Mouse (Mus musculus) 416B (cell line): ENCODE measurements around the gene Dusp18.
A peak's percentile ranks its signal among the peaks of the same experiment; 100 is the strongest.

Source experiments
- DNase-seq: peaks from one replicate; pipeline ENCODE4 v3.0.0; 2011; ENCODE audit warnings: low read depth

Dusp18 gene

DNA sequence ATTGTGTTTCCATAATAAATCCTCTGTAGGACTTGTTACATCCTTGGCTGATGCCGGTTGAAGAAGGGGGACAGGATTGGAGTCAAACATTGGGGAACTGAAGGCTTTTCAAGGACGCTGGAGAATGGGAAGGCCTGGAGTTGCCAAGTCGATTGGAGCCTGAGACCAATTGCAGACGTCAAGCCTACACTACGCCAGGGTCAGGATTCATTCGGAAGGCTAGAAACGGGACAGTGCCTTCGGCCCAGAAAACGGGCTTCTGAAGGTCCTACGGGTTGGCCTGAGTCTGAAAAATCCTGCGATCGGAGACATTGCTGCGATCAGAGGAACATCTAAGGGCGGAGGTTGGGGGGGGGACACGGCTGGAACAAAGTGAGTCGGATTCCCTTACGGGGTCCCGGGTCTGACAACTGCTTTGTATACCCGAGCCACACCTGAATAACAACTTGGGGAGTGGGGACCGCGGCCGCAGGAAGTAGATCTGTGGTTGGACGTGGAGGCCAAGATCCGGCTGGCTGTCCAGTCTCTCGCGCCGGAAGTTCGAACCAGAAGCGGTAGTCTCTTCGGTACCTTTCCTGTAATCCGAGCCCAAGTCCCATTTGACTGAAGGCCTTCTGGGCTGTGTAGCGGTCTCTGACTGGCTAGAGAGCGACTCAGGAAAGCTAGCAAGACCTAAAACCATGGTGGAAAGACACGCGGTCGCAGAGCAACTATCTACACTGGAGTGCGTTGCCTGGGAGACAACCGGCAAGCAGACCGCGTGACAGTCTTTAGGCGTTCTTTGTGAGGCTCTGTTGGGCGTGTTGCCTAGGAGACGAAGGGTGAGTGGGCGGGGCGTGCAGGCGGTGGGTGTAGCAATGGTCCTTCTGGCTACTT lies at the start of gene Dusp18, which contains the start of gene 4921536K21Rik:
Gene Dusp18 (plus strand): TSS at position 835 of the 876 bp plus-strand sequence.
Gene 4921536K21Rik (minus strand): TSS at position 693 of the 876 bp plus-strand sequence.
- DNase-seq, result no peak

DNA sequence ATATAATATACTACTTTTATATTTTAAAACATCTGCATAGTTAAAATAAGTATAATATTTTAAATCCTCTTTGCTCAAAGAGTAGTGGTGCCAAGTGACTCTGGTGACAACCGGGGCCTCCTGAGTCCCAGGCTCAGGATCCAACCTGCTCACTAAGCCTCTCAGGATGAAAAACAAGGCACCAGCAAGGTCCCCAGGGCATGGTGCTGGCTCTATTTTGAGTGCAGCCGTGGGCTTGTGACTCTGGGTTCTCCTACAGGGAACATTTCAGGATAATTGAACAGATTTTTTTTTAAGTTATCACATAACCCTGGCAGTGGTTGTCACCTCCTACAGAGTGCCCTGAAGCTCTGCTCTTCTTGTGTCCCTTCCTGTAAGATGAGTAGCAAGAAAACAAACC lies 48.7 kb upstream of the Dusp18 start:
- no peak for DNase-seq

DNA sequence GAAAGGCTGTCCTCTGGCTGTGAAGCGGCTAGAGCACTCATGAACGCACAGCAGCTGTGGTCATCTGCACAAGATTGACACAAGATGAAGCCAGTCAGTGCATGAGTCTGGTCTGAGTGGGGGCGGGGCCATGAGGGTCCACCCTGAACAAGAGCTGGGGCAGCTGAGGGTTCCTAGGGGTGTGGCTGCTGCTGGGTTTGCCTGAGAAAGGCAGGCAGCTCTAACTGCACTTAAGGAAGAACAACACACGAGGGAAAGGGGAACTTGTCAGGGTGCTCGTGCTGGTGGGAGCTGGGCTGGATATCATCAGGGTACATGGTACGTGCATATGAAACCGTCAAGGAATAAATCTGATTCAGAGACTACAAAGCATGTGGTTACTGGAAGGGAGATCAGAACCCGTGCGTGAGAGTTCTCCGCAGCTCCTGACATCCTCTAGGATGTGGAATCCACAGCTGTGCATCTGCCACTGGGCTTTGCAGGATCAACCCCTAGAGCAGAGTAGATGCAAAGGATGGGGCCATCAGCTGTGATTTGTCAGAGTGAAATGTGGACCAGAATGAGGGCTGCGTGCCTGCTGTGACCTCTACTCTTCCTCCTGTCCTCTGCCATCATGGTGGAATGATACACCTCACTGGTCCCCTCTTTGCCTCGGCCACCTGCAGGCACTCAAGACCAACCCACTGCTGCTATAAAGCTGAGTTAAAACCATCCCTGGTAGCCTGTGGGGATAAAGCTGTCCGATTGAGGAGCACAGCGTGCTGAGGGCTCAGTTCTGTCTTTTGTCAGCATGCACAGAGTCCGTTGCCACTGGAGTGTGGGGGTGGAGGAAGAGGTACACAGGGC lies 45.3 kb upstream of the Dusp18 start:
- DNase-seq, result no peak

DNA sequence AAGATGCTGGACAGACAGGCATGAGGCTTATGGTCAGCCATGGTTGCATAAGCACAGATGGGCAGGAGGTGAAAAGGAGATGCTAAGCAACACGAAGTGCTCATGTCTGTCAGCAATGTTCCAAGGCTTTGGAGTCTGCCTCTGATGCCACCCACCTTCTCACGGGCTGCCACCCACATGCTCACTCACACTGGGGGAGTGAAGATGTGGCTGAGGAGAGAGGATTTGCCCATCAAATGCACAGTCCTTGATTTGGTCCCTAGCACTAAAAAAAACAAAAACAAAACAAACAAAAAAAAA lies 44.8 kb upstream of the Dusp18 start:
- no peak for DNase-seq

DNA sequence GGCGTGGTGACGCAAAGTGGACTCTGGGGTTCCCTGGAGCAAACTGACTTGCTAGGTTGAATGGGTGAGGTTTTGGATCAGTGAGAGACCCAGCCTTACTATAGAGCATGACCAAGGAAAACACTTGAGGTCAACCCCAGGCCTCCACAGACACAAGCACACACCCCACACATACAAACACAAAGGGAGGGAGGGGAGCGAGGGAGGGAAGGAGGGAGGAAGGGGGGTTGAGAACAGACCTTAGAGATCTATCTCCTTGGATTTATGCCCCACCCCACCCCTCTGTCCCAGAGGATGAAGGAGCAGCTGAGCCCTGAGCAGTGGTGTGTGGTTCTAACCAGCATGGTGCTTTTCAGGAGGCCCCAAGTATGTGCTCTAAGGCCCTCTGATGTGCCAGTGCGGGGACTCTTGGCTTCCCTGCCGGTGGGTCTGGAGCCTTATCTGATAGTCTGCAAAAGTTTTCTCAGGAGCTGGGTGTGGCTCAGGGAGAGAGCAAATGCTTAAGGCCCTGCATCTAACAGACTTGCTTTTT lies 44.2 kb upstream of the Dusp18 start:
- DNase-seq, result no peak

DNA sequence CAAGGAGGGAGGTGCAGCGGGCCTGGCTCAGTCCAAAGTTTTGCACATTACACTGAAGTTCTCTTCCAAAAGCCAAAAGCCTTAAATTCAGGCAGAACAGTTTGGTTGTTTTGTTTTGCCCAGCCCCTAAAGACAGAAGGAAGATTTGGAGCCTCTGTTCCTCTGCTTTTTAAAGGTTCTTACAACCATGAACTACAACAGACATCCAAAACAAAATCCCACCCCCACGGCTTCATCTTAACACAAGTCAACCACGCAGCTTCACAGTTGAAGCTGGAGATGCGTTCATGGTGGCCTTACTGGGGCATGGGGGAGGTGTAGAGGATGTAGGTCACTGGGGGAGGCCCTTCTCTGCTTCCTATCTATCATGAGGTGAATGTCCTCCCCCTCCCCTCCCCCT lies 43.2 kb upstream of the Dusp18 start:
- DNase-seq, result no peak

DNA sequence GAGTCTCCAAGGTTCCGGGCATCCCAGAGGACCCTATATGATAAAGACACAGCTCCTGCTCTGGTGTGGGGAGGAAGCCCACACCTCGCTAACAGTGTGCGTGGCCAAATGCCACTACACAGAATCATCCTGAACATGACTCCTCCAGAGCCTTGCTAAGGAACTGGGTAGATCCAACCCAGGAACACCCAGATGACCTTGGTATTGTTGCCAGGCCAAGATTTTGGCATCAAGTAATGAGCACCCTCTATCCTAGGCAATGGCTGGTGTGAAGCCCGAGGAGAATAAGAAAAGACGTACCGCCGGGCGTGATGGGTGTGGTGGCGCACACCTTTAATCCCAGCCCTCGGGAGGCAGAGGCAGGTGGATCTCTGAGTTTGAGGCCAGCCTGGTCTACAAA lies 42.0 kb upstream of the Dusp18 start:
- no peak for DNase-seq

DNA sequence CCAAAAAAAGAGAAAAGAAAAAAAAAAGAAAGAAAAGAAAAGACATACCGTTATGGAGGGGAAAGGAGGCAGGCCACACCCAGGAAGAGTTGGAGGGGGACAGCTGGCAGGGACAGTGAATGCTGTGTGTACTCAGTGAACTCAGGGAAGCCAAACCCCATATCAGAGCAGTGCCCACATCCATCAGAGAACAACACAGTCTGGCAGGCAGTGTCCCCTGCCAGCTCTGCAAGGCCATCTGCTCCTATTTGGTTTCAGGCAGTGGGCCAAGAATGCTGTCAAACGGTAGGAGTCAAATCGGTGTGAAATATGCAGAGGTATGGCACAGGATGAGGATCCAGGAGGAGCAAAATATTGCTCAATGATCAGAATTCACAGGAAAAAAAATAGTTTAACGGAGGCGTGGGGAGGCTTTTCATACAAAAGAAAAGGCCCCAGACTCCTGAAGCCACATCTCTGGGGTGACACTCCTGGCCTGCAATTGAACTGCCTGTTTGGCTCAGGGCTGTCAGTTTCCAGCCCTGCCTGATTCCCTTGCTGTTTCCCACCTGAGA lies 41.5 kb upstream of the Dusp18 start:
- peak; percentile 67 for DNase-seq

DNA sequence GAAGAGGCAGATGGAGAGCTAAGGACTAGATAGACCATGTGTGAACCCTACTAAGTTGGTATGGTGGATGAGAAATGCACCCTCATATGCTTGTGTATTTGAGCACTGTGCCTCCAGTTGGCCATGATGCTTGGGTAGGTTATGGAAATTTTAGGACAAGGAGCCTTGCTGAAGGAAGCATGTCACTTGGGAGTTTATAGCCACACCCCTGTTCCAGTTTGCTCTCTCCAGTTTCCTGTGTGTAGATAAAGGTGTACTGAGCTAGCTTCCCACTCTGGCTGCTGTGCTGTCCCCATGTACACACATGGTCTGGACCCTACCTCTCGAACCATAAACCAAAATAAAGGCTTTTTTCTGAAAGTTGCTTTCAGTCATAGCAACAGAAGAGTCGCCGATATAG lies 40.9 kb upstream of the Dusp18 start:
- no peak for DNase-seq

DNA sequence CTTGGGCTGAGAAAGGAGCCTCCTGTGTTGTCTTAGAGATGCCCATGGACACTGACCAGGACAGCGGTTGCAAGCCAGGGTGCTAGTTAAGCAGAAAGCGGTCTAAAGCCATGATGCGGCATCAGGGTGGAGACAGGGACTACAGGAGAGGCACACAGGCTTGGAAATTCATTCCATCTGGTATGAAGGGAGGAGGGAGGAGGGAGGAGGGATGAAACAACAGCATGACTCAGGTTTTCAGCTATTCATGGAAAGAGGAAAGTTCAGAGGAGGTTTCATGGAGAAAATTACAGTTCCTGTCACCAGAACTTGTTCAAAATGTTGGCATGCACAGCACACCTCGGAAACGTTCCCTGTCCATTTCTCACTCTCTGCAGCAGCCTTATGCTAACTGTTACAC lies 39.2 kb upstream of the Dusp18 start:
- no peak for DNase-seq

DNA sequence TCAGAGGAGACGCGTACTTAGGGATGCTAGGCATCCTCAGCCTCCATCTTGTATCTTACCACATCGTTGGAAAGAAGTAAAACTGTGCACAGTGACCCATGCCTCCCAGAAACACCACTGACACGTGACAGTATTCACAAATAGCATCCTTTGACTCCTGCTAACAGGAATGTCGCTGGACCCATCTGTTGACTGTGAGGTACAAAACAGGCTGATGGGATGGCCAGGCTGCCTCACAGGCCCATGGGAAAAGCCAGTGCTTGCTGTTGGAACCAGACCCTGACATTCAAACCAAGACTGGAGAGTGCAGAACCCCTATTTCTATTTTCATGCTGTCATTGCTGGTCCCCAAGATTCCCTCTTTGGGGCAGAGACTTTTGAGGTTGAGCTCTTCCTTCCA lies 37.1 kb upstream of the Dusp18 start:
- no peak for DNase-seq

DNA sequence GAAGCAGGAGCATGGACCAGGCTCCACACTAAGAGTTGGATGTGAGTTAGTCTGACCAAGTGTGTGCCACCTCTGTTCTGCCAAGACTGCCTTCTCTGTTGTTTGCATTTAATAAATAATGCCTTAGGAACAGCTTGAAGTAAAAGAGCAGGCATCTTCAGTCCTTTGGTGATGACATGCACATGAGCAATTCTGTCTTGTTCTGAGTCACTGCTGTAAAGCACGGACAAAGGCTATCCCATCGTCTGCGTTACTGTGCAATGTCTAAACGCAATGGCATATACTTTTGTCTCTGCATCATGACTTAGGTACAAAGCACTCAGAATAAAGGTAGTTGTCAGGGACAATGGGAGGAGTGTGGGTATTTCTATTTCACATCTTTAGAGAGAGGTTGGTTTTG lies 35.3 kb upstream of the Dusp18 start:
- DNase-seq, result no peak

DNA sequence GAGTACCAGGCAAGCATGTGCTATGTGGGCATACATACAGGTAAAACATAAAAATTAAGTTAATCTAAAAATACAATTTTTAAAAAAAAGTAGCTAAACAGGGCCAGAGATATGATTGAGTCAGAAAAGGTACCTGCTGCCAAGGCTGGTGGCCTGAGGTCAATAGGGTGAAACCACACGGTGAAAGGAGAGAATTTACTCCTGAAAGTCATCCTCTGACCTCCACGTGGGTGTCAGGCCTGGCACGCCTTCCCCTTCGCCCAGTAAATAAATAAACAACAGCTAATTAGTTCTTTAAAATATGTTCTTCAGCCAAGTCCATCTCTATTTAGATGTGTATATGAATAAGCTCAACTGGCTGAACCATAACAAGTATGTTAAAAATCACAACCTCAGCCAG lies 34.7 kb upstream of the Dusp18 start:
- DNase-seq, result no peak

DNA sequence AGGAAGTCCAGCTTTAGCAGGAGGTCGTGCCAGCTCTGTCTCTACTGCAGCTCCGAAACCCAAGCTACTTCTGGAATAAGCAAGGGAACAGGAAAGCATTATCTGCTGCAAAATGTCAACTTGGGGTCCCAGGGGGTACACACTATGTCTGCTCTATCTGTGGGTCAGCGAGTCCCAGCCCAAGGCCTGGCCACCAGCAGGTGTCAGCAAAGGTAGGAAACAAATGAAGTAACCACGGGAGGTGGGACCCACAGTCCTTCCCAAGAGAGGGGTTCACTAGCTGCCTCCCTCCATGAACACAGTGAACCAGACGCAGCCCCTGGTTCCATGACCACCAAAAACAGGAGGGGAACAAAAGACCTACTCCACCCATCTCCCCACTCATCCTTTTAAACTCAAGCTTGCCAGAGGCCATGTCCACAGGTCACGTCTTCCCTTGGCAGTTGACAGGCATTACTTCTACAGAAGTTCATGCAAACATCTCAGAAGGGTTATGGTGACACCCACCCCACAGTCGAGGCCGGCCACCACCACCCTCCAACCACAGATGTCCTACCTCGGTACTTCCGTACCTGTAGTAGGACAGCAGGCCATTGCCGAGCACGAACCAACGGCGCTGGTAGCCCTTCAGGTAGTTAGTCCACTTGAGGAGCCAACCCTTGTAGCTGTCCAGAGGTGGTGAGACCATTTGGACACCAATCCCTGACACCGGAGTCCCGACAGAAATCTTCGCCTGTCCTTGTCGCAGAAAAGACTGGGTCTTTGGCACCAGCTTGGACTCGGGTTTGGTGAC lies 32.2 kb upstream of the Dusp18 start:
- no peak for DNase-seq

DNA sequence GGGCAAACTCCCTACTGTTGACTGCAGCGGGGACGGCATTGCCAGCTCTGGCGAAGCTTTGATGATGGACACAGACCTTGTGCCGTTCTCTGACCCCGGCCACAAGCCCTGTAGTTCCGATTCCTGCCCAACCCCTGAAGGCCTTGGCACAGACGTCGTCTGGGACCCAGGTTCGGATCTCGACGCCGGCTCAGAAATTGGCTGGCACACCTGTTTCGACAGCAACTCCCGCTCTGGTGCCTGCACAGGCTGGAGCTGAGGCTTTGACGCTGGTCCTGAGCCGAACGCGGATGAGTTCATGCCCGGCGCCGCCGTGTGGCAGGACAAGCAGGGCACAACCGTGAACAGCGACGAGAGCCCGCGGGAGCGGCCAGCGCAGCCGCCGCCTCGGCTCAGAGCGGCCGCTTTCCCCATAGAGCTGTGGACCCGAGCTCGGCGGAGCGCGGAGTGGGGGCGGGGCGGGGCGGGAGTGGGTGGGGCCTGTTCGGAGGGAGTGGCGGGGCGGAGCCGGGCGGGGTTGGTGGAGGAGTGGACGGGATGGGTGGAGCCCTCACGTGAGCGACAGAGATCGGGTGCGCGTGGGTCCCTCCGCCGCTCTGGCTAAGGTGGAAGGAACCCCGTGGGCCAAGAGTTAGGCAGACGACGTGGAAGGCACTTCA lies 31.5 kb upstream of the Dusp18 start, which contains the start of gene Osbp2:
Gene Osbp2 (minus strand): TSS at position 450 of the 659 bp plus-strand sequence.
- no peak for DNase-seq

DNA sequence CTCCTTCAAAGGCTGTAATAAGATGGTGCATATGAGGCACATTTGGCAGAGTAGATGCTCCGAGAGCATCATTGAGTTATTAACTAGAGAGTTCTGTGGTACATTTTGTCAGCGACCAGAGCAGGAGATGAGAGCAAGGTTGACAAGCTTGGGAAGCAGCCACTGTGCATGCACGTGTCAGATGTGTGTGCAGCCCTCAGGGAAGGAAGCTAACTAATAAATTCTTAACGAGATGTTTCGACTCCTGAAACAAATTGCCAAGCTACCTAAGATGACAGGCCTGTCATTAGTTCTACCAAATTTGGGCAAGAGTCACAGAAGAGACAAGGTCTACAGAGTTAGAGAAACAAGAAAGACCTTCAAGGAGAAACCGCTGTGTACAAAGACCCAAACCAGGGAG lies 30.7 kb upstream of the Dusp18 start:
- no peak for DNase-seq

DNA sequence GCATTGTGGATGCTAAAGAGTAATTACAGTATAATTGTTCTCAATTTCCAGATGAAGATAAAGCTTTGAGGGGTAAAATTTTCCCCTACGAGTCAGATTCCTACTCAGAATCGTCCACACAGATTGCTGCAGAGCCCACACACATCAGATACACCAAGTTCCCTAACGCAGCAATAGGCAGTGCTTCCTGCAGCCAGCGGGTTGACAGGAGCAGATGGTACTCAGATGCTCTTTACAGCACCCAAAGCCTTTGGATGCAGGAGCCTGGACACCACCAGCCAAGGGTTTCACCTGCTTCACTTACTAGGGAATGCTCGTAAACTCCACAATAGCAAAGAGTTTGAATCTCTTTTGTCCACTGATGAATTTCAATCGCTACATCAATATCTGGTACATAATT lies 18.6 kb upstream of the Dusp18 start:
- DNase-seq, result no peak

DNA sequence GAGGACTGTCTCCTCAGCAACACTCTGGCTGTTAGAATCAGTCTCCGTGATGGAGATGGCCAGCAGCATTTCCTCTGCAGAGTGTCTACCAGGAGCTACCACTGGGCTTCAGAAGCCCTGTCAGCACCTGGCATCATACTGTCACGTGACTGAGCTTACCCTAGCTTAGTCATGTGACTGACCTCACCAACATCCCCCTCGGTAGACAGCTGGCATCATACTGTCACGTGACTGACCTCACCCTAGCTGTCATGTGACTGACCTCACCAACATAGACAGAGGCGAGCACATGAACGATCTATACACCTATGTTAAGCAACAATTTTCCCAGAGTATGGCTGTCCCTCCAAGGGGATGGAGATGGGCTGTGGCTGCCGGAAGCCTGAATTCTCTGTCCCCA lies 16.4 kb upstream of the Dusp18 start:
- peak; percentile 39 for DNase-seq

DNA sequence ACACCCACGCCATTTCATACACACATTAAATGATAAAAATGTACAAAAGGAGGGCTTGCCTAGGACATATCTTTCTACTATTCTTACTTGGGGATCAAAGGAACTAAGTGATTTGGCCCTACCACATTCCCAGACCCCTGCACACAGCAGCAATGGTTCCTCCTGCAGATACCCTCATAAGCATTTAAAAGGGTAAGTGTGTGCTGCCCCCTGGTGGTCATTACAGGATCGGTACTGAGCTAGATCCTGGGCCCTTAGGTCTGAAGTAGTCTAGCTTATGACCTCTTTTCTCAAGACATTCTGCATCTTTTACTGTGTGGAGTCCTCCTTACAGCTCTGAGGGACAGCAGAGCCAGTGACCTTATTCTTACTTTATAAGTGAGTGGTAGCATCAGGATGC lies 15.2 kb upstream of the Dusp18 start:
- DNase-seq, result peak; percentile 80

DNA sequence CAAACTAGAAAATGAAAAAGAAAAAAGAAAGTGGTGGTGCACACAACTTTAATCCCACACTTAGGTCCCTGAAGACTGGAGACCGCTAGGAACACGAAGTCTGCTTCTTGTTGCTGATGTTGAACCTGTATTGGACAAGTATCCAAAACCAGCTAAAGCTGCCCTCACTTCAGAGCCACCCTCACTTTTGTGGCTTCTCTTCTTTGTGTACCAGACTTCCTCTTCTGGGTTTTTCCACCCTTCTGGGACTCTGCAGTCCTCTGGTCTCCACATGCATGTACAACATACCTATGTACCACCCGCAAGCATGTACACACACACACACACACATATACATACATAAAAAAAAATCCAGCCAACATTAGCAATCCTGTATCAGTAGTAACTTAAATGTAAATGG lies 11.3 kb upstream of the Dusp18 start:
- no peak for DNase-seq

DNA sequence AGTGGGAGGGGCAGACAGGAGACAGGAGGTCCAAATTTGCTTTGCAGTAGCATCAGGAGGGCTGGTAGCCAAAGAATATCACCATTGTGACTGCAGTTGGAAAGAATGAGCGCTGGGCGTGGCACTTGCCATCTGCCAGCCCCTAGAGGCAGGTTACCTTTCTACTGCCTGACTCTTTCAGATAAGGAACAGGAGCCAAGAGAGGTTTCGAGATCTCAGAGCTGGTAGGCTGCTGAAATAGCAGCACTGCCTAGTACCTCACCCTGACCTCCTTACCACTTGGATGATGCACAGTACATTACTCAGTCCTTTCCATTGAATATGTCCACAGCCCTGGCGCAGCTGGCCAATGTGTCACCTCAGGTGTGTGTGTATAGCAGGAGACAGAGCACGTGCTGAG lies 7.7 kb upstream of the Dusp18 start:
- no peak for DNase-seq
